Mouse (Mus musculus) liver, embryonic 13.5 days (tissue): ENCODE measurements around the gene Polr3gl. TPM values are rescaled to one million over a fixed set of nuclear protein-coding genes. Genes with fewer than 3 reads are reported as not detected.

Experiments used
- ATAC-seq: fragments of 200-750 bp; cut with Nextera tagmentation; 2 replicates; pipeline ENCODE4 v1.8.0; 2017; ENCODE audit warnings: low read depth, mild to moderate bottlenecking, moderate number of reproducible peaks, moderate library complexity
- DNase-seq: peaks from one replicate; pipeline ENCODE4 v3.0.0; 2022
- H3K27ac ChIP-seq: fragments of 300-500 bp; sonication (generic); 2 replicates; pipeline ENCODE4 v1.5.1; 2015; ENCODE audit warnings: moderate library complexity, mild to moderate bottlenecking, inconsistent platforms
- H3K27me3 ChIP-seq: fragments of 300-500 bp; sonication (generic); 2 replicates; pipeline ENCODE4 v1.6.1; 2015; ENCODE audit warnings: mild to moderate bottlenecking, inconsistent platforms
- H3K36me3 ChIP-seq: fragments of 300-500 bp; sonication (generic); 2 replicates; pipeline ENCODE4 v1.6.1; 2015; ENCODE audit warnings: mild to moderate bottlenecking, inconsistent platforms
- H3K4me1 ChIP-seq: fragments of 300-500 bp; sonication (generic); replicated peaks from 2 replicates; pipeline ENCODE4 v1.6.1; 2015; ENCODE audit warnings: inconsistent platforms
- H3K4me2 ChIP-seq: fragments of 300-500 bp; sonication (generic); 2 replicates; pipeline ENCODE4 v1.6.1; 2015; ENCODE audit warnings: inconsistent platforms, mild to moderate bottlenecking, moderate library complexity
- H3K4me3 ChIP-seq: fragments of 300-500 bp; sonication (generic); replicated peaks from 2 replicates; pipeline ENCODE4 v1.5.1; 2015; ENCODE audit warnings: mild to moderate bottlenecking, inconsistent platforms
- H3K9ac ChIP-seq: fragments of 300-500 bp; sonication (generic); 2 replicates; pipeline ENCODE4 v1.6.1; 2015; ENCODE audit warnings: mild to moderate bottlenecking, inconsistent platforms
- H3K9me3 ChIP-seq: fragments of 300-500 bp; sonication (generic); replicated peaks from 2 replicates; pipeline ENCODE4 v1.6.1; 2016; ENCODE audit warnings: inconsistent platforms
- WGBS: fragments of 180-500 bp; shearing (Covaris S2); methylation state at CpG from one replicate; pipeline ENCODE4 v1.1.7; 2015; ENCODE audit not compliant: insufficient replicate concordance; 5-methylcytosine and 5-hydroxymethylcytosine counted together
- polyA plus RNA-seq: library from polyadenylated mRNA; unstranded; fragments of >200 nt; fragmentation: Nextera tagmentation; extraction: Ambion mirVana; gene quantifications from 2 replicates; pipeline ENCODE4 v1.2.1, GENCODE M21; 2015

Gene Polr3gl
- polyA plus RNA-seq: 13.0 and 13.5 TPM in 2 replicates

- WGBS: under 1% methylated on average over 36 of the region's 38 CpGs
- ATAC-seq: peak; percentile 95
- DNase-seq: peak; percentile 89
Observed at GRCm38 (mm10) chr3:96593790-96594560, at the start of gene Polr3gl. TSS of gene Polr3gl (minus strand) at chr3:96594181.

GRCm38 (mm10) chr3:96639219-96639618 lies 45.2 kb upstream of the Polr3gl start:
- DNase-seq (peak; percentile 53), ATAC-seq (no peak)
- WGBS: 66% methylated on average over 1 of the region's 1 CpGs
- Histone ChIP-seq H3K27me3 (no peaks in the 10 kb centered on the region), H3K9ac (no peak overlapping the region), H3K4me2 (no peak overlapping the region), H3K27ac (no peak overlapping the region), H3K4me1 (peaks cover 26% of the 10 kb centered on the region), H3K4me3 (no peak overlapping the region), H3K9me3 (no peaks in the 10 kb centered on the region), H3K36me3 (peaks cover 33% of the 10 kb centered on the region)

More at GRCm38 (mm10) chr3:96593790-96594560, at the start of gene Polr3gl:
- no peaks in the 10 kb centered on the region for H3K9me3 ChIP-seq
- H3K4me1 ChIP-seq: peaks cover 46% of the 10 kb centered on the region
- peak within 1 kb of the TSS; percentile 63 for H3K4me3 ChIP-seq
- peaks cover 44% of the 10 kb centered on the region for H3K27me3 ChIP-seq
- H3K4me2 ChIP-seq: peak within 1 kb of the TSS; percentile 82
- H3K9ac ChIP-seq: peak within 1 kb of the TSS; percentile 73
- 0 out of 2 replicates have a peak, but pooled peaks cover 6% of the 10 kb centered on the region for H3K36me3 ChIP-seq
- peak within 1 kb of the TSS; percentile 62 for H3K27ac ChIP-seq

- ATAC-seq: no peak
- Histone ChIP-seq H3K27me3 (no peaks in the 10 kb centered on the region), H3K9me3 (no peaks in the 10 kb centered on the region), H3K4me3 (peak overlapping the region; percentile 94), H3K4me1 (peaks cover 35% of the 10 kb centered on the region), H3K9ac (peak overlapping the region; percentile 96), H3K36me3 (peaks cover 36% of the 10 kb centered on the region), H3K4me2 (peak overlapping the region; percentile 93), H3K27ac (peak overlapping the region; percentile 87; the same call in 1 of the 2 replicates)
- WGBS: 49% methylated on average over 11 of the region's 11 CpGs
- DNase-seq: peak; percentile 4
Observed at GRCm38 (mm10) chr3:96636448-96636847, 42.5 kb upstream of the Polr3gl start.

- peak overlapping the region; percentile 96 for H3K9ac ChIP-seq
- peak overlapping the region; percentile 93 for H3K4me2 ChIP-seq
- no peaks in the 10 kb centered on the region for H3K9me3 ChIP-seq
- H3K36me3 ChIP-seq: peaks cover 40% of the 10 kb centered on the region
- DNase-seq (no peak), ATAC-seq (peak; percentile 27)
- peak overlapping the region; percentile 87 for H3K27ac ChIP-seq
- no peaks in the 10 kb centered on the region for H3K27me3 ChIP-seq
- H3K4me1 ChIP-seq: peaks cover 39% of the 10 kb centered on the region
- 8% methylated on average over 15 of the region's 15 CpGs for WGBS
- H3K4me3 ChIP-seq: peak overlapping the region; percentile 94
Observed at GRCm38 (mm10) chr3:96635906-96636305, 41.9 kb upstream of the Polr3gl start.

GRCm38 (mm10) chr3:96634928-96635879 lies 41.2 kb upstream of the Polr3gl start, which contains the start of the genes Pex11b and Gm42957:
TSS of gene Pex11b (plus strand) at chr3:96635376.
TSS of gene Gm42957 (plus strand) at chr3:96635474.
- WGBS: 3% methylated on average over 60 of the region's 60 CpGs
- Histone ChIP-seq H3K9ac (peak within 1 kb of the TSS; percentile 96), H3K4me3 (peak within 1 kb of the TSS; percentile 94), H3K27me3 (no peaks in the 10 kb centered on the region), H3K27ac (peak within 1 kb of the TSS; percentile 87), H3K4me2 (peak within 1 kb of the TSS; percentile 93), H3K4me1 (peaks cover 45% of the 10 kb centered on the region), H3K36me3 (peaks cover 44% of the 10 kb centered on the region), H3K9me3 (no peaks in the 10 kb centered on the region)
- ATAC-seq (peak; percentile 90), DNase-seq (peak; percentile 73)

- peaks cover 39% of the 10 kb centered on the region for H3K36me3 ChIP-seq
- H3K27ac ChIP-seq: no peak overlapping the region
- DNase-seq: no peak
- peaks cover 47% of the 10 kb centered on the region for H3K4me1 ChIP-seq
- no peak overlapping the region for H3K4me3 ChIP-seq
- H3K9ac ChIP-seq: no peak overlapping the region
- 36% methylated on average over 1 of the region's 1 CpGs for WGBS
- H3K27me3 ChIP-seq: no peaks in the 10 kb centered on the region
- no peak for ATAC-seq
- H3K9me3 ChIP-seq: no peaks in the 10 kb centered on the region
- H3K4me2 ChIP-seq: 0 out of 2 replicates have a peak overlapping the region, but pooled peaks have one; percentile 93
Observed at GRCm38 (mm10) chr3:96634015-96634414, 40.0 kb upstream of the Polr3gl start.

- H3K4me1 ChIP-seq: peaks cover 51% of the 10 kb centered on the region
- no peaks in the 10 kb centered on the region for H3K9me3 ChIP-seq
- H3K36me3 ChIP-seq: peaks cover 28% of the 10 kb centered on the region
- no peak overlapping the region for H3K27ac ChIP-seq
- DNase-seq (no peak), ATAC-seq (no peak)
- H3K27me3 ChIP-seq: no peaks in the 10 kb centered on the region
- H3K9ac ChIP-seq: no peak overlapping the region
- H3K4me3 ChIP-seq: no peak overlapping the region
- H3K4me2 ChIP-seq: no peak overlapping the region
Observed at GRCm38 (mm10) chr3:96632058-96632457, 38.1 kb upstream of the Polr3gl start.

- Histone ChIP-seq H3K27ac (peak within 1 kb of the TSS; percentile 56; the same call in 1 of the 2 replicates), H3K4me1 (peaks cover 35% of the 10 kb centered on the region), H3K36me3 (peaks cover 29% of the 10 kb centered on the region), H3K9ac (peak within 1 kb of the TSS; percentile 83), H3K27me3 (no peaks in the 10 kb centered on the region), H3K4me2 (peak within 1 kb of the TSS; percentile 81), H3K4me3 (peak within 1 kb of the TSS; percentile 74), H3K9me3 (no peaks in the 10 kb centered on the region)
- ATAC-seq: peak; percentile 93
- WGBS: 1% methylated on average over 48 of the region's 48 CpGs
- DNase-seq: peak; percentile 93
Observed at GRCm38 (mm10) chr3:96629729-96630600, 36.0 kb upstream of the Polr3gl start, which contains the start of gene Rbm8a. TSS of gene Rbm8a (plus strand) at chr3:96629933.

GRCm38 (mm10) chr3:96623201-96623600 lies 29.2 kb upstream of the Polr3gl start:
- no peaks in the 10 kb centered on the region for H3K27me3 ChIP-seq
- no peak overlapping the region for H3K4me2 ChIP-seq
- no peaks in the 10 kb centered on the region for H3K4me1 ChIP-seq
- no peak for DNase-seq
- H3K9ac ChIP-seq: no peak overlapping the region
- H3K9me3 ChIP-seq: no peaks in the 10 kb centered on the region
- H3K4me3 ChIP-seq: no peak overlapping the region
- H3K36me3 ChIP-seq: peaks cover 25% of the 10 kb centered on the region
- ATAC-seq: no peak
- H3K27ac ChIP-seq: no peak overlapping the region
- WGBS: 81% methylated on average over 4 of the region's 4 CpGs

GRCm38 (mm10) chr3:96617941-96618340 lies 24.0 kb upstream of the Polr3gl start:
- Histone ChIP-seq H3K4me2 (no peak overlapping the region), H3K27ac (no peak overlapping the region), H3K27me3 (no peaks in the 10 kb centered on the region)

More at GRCm38 (mm10) chr3:96617941-96618340, 24.0 kb upstream of the Polr3gl start:
- H3K4me1 ChIP-seq: no peaks in the 10 kb centered on the region
- DNase-seq (no peak), ATAC-seq (no peak)
- H3K36me3 ChIP-seq: peaks cover 14% of the 10 kb centered on the region
- WGBS: 82% methylated on average over 3 of the region's 3 CpGs
- H3K4me3 ChIP-seq: no peak overlapping the region
- H3K9ac ChIP-seq: no peak overlapping the region
- no peaks in the 10 kb centered on the region for H3K9me3 ChIP-seq
